Mouse (Mus musculus): Measurements from ENCODE around the gene Tspear. TPM values are rescaled to one million over a fixed set of nuclear protein-coding genes. Genes with fewer than 3 reads are reported as not detected.
"Not testable (repeated sequence)": the region's sequence is repeated elsewhere in the genome, so short reads cannot be mapped to it uniquely, and the experiment has no call there.

Tspear gene
- polyA plus RNA-seq, 1 experiment, result not detected

- no peak overlapping the region for H3ac ChIP-seq (ENCODE audit: control insufficient read depth, insufficient read length, low read depth)
- no peaks in the 10 kb centered on the region for H3K27me3 ChIP-seq (ENCODE audit: control insufficient read depth, insufficient read depth, insufficient read length)
- H3K79me2 ChIP-seq (ENCODE audit: control insufficient read depth, insufficient read depth), result no peaks in the 10 kb centered on the region
- H3K4me3 ChIP-seq (ENCODE audit: insufficient read depth, poor library complexity, severe bottlenecking), result no peak overlapping the region
- TF ChIP-seq USF1 (IDR thresholded peaks at IDR 0.05; ENCODE audit: low read depth), result no peak
- H3K36me3 ChIP-seq (ENCODE audit: control insufficient read depth, insufficient read depth), result no peaks in the 10 kb centered on the region
- H3K79me3 ChIP-seq (ENCODE audit: low read depth), result no peaks in the 10 kb centered on the region
These were observed 67.1 kb downstream of the Tspear start for GRCm38 (mm10) chr10:77753448-77753847.

GRCm38 (mm10) chr10:77759582-77759981 is 73.2 kb downstream of the Tspear start, which contains the start of gene Gm3233:
Gene Gm3233, minus strand, starts transcription at chr10:77759682.
- H3K27me3 ChIP-seq (ENCODE audit: control insufficient read depth, insufficient read depth, insufficient read length); H3K79me2 ChIP-seq (ENCODE audit: control insufficient read depth, insufficient read depth); H3ac ChIP-seq (ENCODE audit: control insufficient read depth, insufficient read length, low read depth); H3K36me3 ChIP-seq (ENCODE audit: control insufficient read depth, insufficient read depth); H3K4me3 ChIP-seq (ENCODE audit: insufficient read depth, poor library complexity, severe bottlenecking); H3K79me3 ChIP-seq (ENCODE audit: low read depth): not testable (repeated sequence)

GRCm38 (mm10) chr10:77769727-77770126 is 83.4 kb downstream of the Tspear start:
- H3K36me3 ChIP-seq (ENCODE audit: control insufficient read depth, insufficient read depth), result no peaks in the 10 kb centered on the region
- H3ac ChIP-seq (ENCODE audit: control insufficient read depth, insufficient read length, low read depth), result no peak overlapping the region
- no peaks in the 10 kb centered on the region for H3K79me2 ChIP-seq (ENCODE audit: control insufficient read depth, insufficient read depth)
- H3K27me3 ChIP-seq (ENCODE audit: control insufficient read depth, insufficient read depth, insufficient read length), result no peaks in the 10 kb centered on the region
- TF ChIP-seq USF1 (IDR thresholded peaks at IDR 0.05; ENCODE audit: low read depth) (no peak), MYOD1 (IDR thresholded peaks at IDR 0.05; ENCODE audit: control insufficient read depth, insufficient read length, low read depth) (no peak), CTCF (IDR thresholded peaks at IDR 0.05; ENCODE audit: control insufficient read depth, insufficient read depth, insufficient read length) (no peak), CEBPB (IDR thresholded peaks at IDR 0.05; ENCODE audit: low read depth) (no peak), MAX (IDR thresholded peaks at IDR 0.05) (no peak), FOSL1 (IDR thresholded peaks at IDR 0.05; ENCODE audit: insufficient read depth, low read length, poor library complexity, severe bottlenecking) (no peak), MYOG (IDR thresholded peaks at IDR 0.05; ENCODE audit: control insufficient read depth, extremely low read depth, insufficient read length) (no peak)
- H3K4me3 ChIP-seq (ENCODE audit: insufficient read depth, poor library complexity, severe bottlenecking), result no peak overlapping the region
- H3K79me3 ChIP-seq (ENCODE audit: low read depth), result no peaks in the 10 kb centered on the region

GRCm38 (mm10) chr10:77771225-77771624 is 84.9 kb downstream of the Tspear start, which contains the start of gene Gm3238:
Gene Gm3238, minus strand, starts transcription at chr10:77771325.
- H3K4me3 ChIP-seq (ENCODE audit: insufficient read depth, poor library complexity, severe bottlenecking); H3ac ChIP-seq (ENCODE audit: control insufficient read depth, insufficient read length, low read depth); H3K79me2 ChIP-seq (ENCODE audit: control insufficient read depth, insufficient read depth); H3K79me3 ChIP-seq (ENCODE audit: low read depth); H3K27me3 ChIP-seq (ENCODE audit: control insufficient read depth, insufficient read depth, insufficient read length); H3K36me3 ChIP-seq (ENCODE audit: control insufficient read depth, insufficient read depth): not testable (repeated sequence)

GRCm38 (mm10) chr10:77772142-77772541 is 85.8 kb downstream of the Tspear start:
- not testable (repeated sequence) for H3K79me3 ChIP-seq (ENCODE audit: low read depth); H3K36me3 ChIP-seq (ENCODE audit: control insufficient read depth, insufficient read depth); H3K27me3 ChIP-seq (ENCODE audit: control insufficient read depth, insufficient read depth, insufficient read length); H3ac ChIP-seq (ENCODE audit: control insufficient read depth, insufficient read length, low read depth); H3K4me3 ChIP-seq (ENCODE audit: insufficient read depth, poor library complexity, severe bottlenecking); H3K79me2 ChIP-seq (ENCODE audit: control insufficient read depth, insufficient read depth)

GRCm38 (mm10) chr10:77776844-77777243 is 90.5 kb downstream of the Tspear start, which contains the start of gene Gm7138:
Gene Gm7138, minus strand, starts transcription at chr10:77776944.
- H3K36me3 ChIP-seq (ENCODE audit: control insufficient read depth, insufficient read depth); H3K79me2 ChIP-seq (ENCODE audit: control insufficient read depth, insufficient read depth); H3K27me3 ChIP-seq (ENCODE audit: control insufficient read depth, insufficient read depth, insufficient read length); H3ac ChIP-seq (ENCODE audit: control insufficient read depth, insufficient read length, low read depth); H3K4me3 ChIP-seq (ENCODE audit: insufficient read depth, poor library complexity, severe bottlenecking); H3K79me3 ChIP-seq (ENCODE audit: low read depth): not testable (repeated sequence)

GRCm38 (mm10) chr10:77782442-77782841 is 96.1 kb downstream of the Tspear start, which contains the start of gene Gm3250:
Gene Gm3250, minus strand, starts transcription at chr10:77782542.
- H3K27me3 ChIP-seq (ENCODE audit: control insufficient read depth, insufficient read depth, insufficient read length), result not testable (repeated sequence)

GRCm38 (mm10) chr10:77783396-77783795 is 97.0 kb downstream of the Tspear start:
- H3K27me3 ChIP-seq (ENCODE audit: control insufficient read depth, insufficient read depth, insufficient read length); H3K79me2 ChIP-seq (ENCODE audit: control insufficient read depth, insufficient read depth); H3K36me3 ChIP-seq (ENCODE audit: control insufficient read depth, insufficient read depth): not testable (repeated sequence)

More at GRCm38 (mm10) chr10:77782442-77782841, 96.1 kb downstream of the Tspear start, which contains the start of gene Gm3250:
- H3K36me3 ChIP-seq (ENCODE audit: control insufficient read depth, insufficient read depth); H3K79me2 ChIP-seq (ENCODE audit: control insufficient read depth, insufficient read depth); H3ac ChIP-seq (ENCODE audit: control insufficient read depth, insufficient read length, low read depth); H3K4me3 ChIP-seq (ENCODE audit: insufficient read depth, poor library complexity, severe bottlenecking); H3K79me3 ChIP-seq (ENCODE audit: low read depth): not testable (repeated sequence)

GRCm38 (mm10) chr10:77787876-77788275 is 101.5 kb downstream of the Tspear start, which contains the start of gene Gm7137:
Gene Gm7137, minus strand, starts transcription at chr10:77788200.
- H3K79me3 ChIP-seq (ENCODE audit: low read depth); H3ac ChIP-seq (ENCODE audit: control insufficient read depth, insufficient read length, low read depth); H3K79me2 ChIP-seq (ENCODE audit: control insufficient read depth, insufficient read depth); H3K4me3 ChIP-seq (ENCODE audit: insufficient read depth, poor library complexity, severe bottlenecking); H3K27me3 ChIP-seq (ENCODE audit: control insufficient read depth, insufficient read depth, insufficient read length); H3K36me3 ChIP-seq (ENCODE audit: control insufficient read depth, insufficient read depth): not testable (repeated sequence)

More at GRCm38 (mm10) chr10:77783396-77783795, 97.0 kb downstream of the Tspear start:
- H3K79me3 ChIP-seq (ENCODE audit: low read depth); H3ac ChIP-seq (ENCODE audit: control insufficient read depth, insufficient read length, low read depth); H3K4me3 ChIP-seq (ENCODE audit: insufficient read depth, poor library complexity, severe bottlenecking): not testable (repeated sequence)

All from C2C12 (cell line).